Mouse (Mus musculus) brain, embryonic 14.5 days (tissue): ENCODE data around the gene Plekha5.

Experiments
- CTCF ChIP-seq: fragments of 200-500 bp; IDR thresholded peaks from 2 replicates; pipeline ENCODE4 v1.5.1; 2012; ENCODE audit warnings: inconsistent platforms, mild to moderate bottlenecking, moderate library complexity, borderline replicate concordance; ENCODE audit not compliant: insufficient read depth, insufficient read length; ENCODE audit errors: extremely low read depth
- POLR2A ChIP-seq: fragments of 200-500 bp; IDR thresholded peaks from 2 replicates; pipeline ENCODE4 v1.6.1; 2012; ENCODE audit warnings: mild to moderate bottlenecking, inconsistent platforms, borderline replicate concordance; ENCODE audit not compliant: poor library complexity, insufficient read depth, insufficient read length, severe bottlenecking; ENCODE audit errors: extremely low read depth

GRCm38 (mm10) chr6:140512427-140512826 lies 88.6 kb downstream of the Plekha5 start:
- TF ChIP-seq CTCF (no peak), POLR2A (no peak)
